Mouse (Mus musculus): ENCODE measurements at regions not wholly inside any gene's neighbourhood (a gene's known extent, or its start where the extent isn't known, plus 50 kb on each side); places are given as distances from the start of the nearest gene placed in this dataset.

GRCm38 (mm10) chr2:50656351-50656750 lies 359.8 kb upstream of the Mmadhc start:
- Histone ChIP-seq H3K4me3 (ENCODE audit: low read length) (no peak overlapping the region), H3K9ac (replicated peaks; ENCODE audit: low read length) (no peak overlapping the region), H3K9me3 (ENCODE audit: low read length) (no peaks in the 10 kb centered on the region), H3K27ac (no peak overlapping the region), H3K4me1 (ENCODE audit: insufficient read depth, low read length) (no peaks in the 10 kb centered on the region), H3K36me3 (ENCODE audit: insufficient read depth, low read length) (no peaks in the 10 kb centered on the region), H3K27me3 (ENCODE audit: insufficient read depth, low read length) (no peaks in the 10 kb centered on the region), H3K4me2 (ENCODE audit: low read depth, low read length) (no peak overlapping the region)
- ATAC-seq (no peak), DNase-seq (ENCODE audit: low spot score) (no peak)
- 72% methylated on average over 6 of the region's 6 CpGs for WGBS
- TF ChIP-seq CTCF (IDR thresholded peaks at IDR 0.05; ENCODE audit: low read depth): no peak

DNA sequence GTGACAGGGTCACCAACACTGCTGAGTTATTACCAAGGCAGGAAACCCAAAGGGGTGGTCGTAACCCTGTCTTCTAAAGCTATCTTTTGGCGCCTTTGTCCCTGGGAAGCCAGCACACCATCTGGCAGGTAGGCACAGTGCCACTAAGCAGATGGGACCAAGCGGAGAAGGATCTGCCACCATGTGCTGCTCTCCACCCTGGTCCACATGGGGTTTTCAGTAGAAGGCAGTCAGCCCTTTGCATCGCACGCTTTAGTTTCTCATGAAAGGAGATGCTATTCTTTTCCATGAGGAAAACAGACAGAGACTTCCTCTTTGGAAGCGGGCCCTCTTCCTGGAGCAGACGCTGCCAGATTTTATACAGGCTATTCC lies 358.3 kb upstream of the Mmadhc start:
- TF ChIP-seq CTCF (IDR thresholded peaks at IDR 0.05; ENCODE audit: low read depth): no peak
- no peak overlapping the region for H3K27ac ChIP-seq
- no peak overlapping the region for H3K4me3 ChIP-seq (ENCODE audit: low read length)
- H3K36me3 ChIP-seq (ENCODE audit: insufficient read depth, low read length): no peaks in the 10 kb centered on the region
- WGBS: 49% methylated on average over 7 of the region's 7 CpGs
- H3K4me2 ChIP-seq (ENCODE audit: low read depth, low read length): peak overlapping the region; percentile 0; the same call in 1 of the 2 replicates
- no peak overlapping the region for H3K9ac ChIP-seq (replicated peaks; ENCODE audit: low read length)
- H3K4me1 ChIP-seq (ENCODE audit: insufficient read depth, low read length): no peaks in the 10 kb centered on the region
- H3K9me3 ChIP-seq (ENCODE audit: low read length): no peaks in the 10 kb centered on the region
- peak; percentile 85 for DNase-seq (ENCODE audit: low spot score)
- H3K27me3 ChIP-seq (ENCODE audit: insufficient read depth, low read length): no peaks in the 10 kb centered on the region
- peak; percentile 93 for ATAC-seq

- Histone ChIP-seq H3K4me3 (ENCODE audit: low read length) (no peak overlapping the region), H3K4me2 (ENCODE audit: low read depth, low read length) (peak overlapping the region; percentile 0; the same call in 1 of the 2 replicates), H3K9ac (replicated peaks; ENCODE audit: low read length) (no peak overlapping the region), H3K9me3 (ENCODE audit: low read length) (no peaks in the 10 kb centered on the region), H3K27ac (no peak overlapping the region), H3K36me3 (ENCODE audit: insufficient read depth, low read length) (no peaks in the 10 kb centered on the region), H3K4me1 (ENCODE audit: insufficient read depth, low read length) (no peaks in the 10 kb centered on the region), H3K27me3 (ENCODE audit: insufficient read depth, low read length) (no peaks in the 10 kb centered on the region)
- ATAC-seq: peak; percentile 66
- TF ChIP-seq CTCF (IDR thresholded peaks at IDR 0.05; ENCODE audit: low read depth): no peak
- peak; percentile 9 for DNase-seq (ENCODE audit: low spot score)
- 49% methylated on average over 8 of the region's 8 CpGs for WGBS
Observed at GRCm38 (mm10) chr2:50654221-50654952, 357.8 kb upstream of the Mmadhc start.

DNA sequence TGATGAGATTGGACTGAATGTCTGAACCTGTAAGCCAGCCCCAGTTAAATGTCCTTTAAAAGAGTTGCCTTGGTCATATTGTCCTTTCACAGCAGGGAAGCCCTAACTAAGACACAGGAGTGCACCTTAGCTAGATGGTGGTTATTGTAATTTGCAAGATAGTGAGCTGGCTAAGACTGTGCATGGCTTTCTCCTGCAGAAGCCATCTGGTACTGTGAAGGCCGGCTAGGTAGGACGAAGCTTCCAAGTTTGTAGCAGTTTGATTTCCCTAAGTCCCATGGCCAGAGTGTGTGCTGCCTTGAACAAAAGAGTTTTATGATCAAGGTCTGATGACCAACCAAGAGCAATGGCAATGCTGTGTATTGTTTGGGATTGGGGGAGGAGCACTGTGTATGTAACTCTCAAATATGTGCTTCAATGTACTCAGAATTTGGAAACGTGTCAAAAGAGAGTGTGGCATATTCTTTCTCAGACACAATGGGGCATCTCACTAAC lies 356.6 kb upstream of the Mmadhc start:
- no peak for TF ChIP-seq CTCF (IDR thresholded peaks at IDR 0.05; ENCODE audit: low read depth)
- no peaks in the 10 kb centered on the region for H3K4me1 ChIP-seq (ENCODE audit: insufficient read depth, low read length)
- H3K9me3 ChIP-seq (ENCODE audit: low read length): no peaks in the 10 kb centered on the region
- no peak overlapping the region for H3K4me2 ChIP-seq (ENCODE audit: low read depth, low read length)
- H3K27ac ChIP-seq: no peak overlapping the region
- 71% methylated on average over 3 of the region's 3 CpGs for WGBS
- ATAC-seq (no peak), DNase-seq (ENCODE audit: low spot score) (no peak)
- no peak overlapping the region for H3K9ac ChIP-seq (replicated peaks; ENCODE audit: low read length)
- no peaks in the 10 kb centered on the region for H3K36me3 ChIP-seq (ENCODE audit: insufficient read depth, low read length)
- H3K4me3 ChIP-seq (ENCODE audit: low read length): no peak overlapping the region
- no peaks in the 10 kb centered on the region for H3K27me3 ChIP-seq (ENCODE audit: insufficient read depth, low read length)

GRCm38 (mm10) chr2:50649656-50650055 lies 353.1 kb upstream of the Mmadhc start:
- DNase-seq (ENCODE audit: low spot score) (no peak), ATAC-seq (no peak)
- H3K4me3 ChIP-seq (ENCODE audit: low read length): no peak overlapping the region
- no peak for TF ChIP-seq CTCF (IDR thresholded peaks at IDR 0.05; ENCODE audit: low read depth)
- H3K4me1 ChIP-seq (ENCODE audit: insufficient read depth, low read length): no peaks in the 10 kb centered on the region
- no peak overlapping the region for H3K27ac ChIP-seq
- H3K4me2 ChIP-seq (ENCODE audit: low read depth, low read length): no peak overlapping the region
- no peaks in the 10 kb centered on the region for H3K27me3 ChIP-seq (ENCODE audit: insufficient read depth, low read length)
- H3K9me3 ChIP-seq (ENCODE audit: low read length): no peaks in the 10 kb centered on the region
- H3K36me3 ChIP-seq (ENCODE audit: insufficient read depth, low read length): no peaks in the 10 kb centered on the region
- H3K9ac ChIP-seq (replicated peaks; ENCODE audit: low read length): no peak overlapping the region
- WGBS: 80% methylated on average over 3 of the region's 3 CpGs

- Histone ChIP-seq H3K9ac (replicated peaks; ENCODE audit: low read length) (no peak overlapping the region), H3K36me3 (ENCODE audit: insufficient read depth, low read length) (no peaks in the 10 kb centered on the region), H3K27me3 (ENCODE audit: insufficient read depth, low read length) (no peaks in the 10 kb centered on the region), H3K4me2 (ENCODE audit: low read depth, low read length) (no peak overlapping the region), H3K9me3 (ENCODE audit: low read length) (no peaks in the 10 kb centered on the region), H3K4me3 (ENCODE audit: low read length) (no peak overlapping the region), H3K4me1 (ENCODE audit: insufficient read depth, low read length) (no peaks in the 10 kb centered on the region), H3K27ac (no peak overlapping the region)
- no peak for DNase-seq (ENCODE audit: low spot score)
- no peak for TF ChIP-seq CTCF (IDR thresholded peaks at IDR 0.05; ENCODE audit: low read depth)
- no peak for ATAC-seq
- WGBS: 65% methylated on average over 5 of the region's 5 CpGs
Observed at GRCm38 (mm10) chr2:50643219-50643618, 346.6 kb upstream of the Mmadhc start.

GRCm38 (mm10) chr2:50642198-50642597 lies 345.6 kb upstream of the Mmadhc start:
- 67% methylated on average over 2 of the region's 2 CpGs for WGBS

More at GRCm38 (mm10) chr2:50642198-50642597, 345.6 kb upstream of the Mmadhc start:
- no peak for TF ChIP-seq CTCF (IDR thresholded peaks at IDR 0.05; ENCODE audit: low read depth)
- no peak overlapping the region for H3K4me3 ChIP-seq (ENCODE audit: low read length)
- H3K4me1 ChIP-seq (ENCODE audit: insufficient read depth, low read length): no peaks in the 10 kb centered on the region
- DNase-seq (ENCODE audit: low spot score) (no peak), ATAC-seq (no peak)
- no peaks in the 10 kb centered on the region for H3K9me3 ChIP-seq (ENCODE audit: low read length)
- H3K36me3 ChIP-seq (ENCODE audit: insufficient read depth, low read length): no peaks in the 10 kb centered on the region
- H3K9ac ChIP-seq (replicated peaks; ENCODE audit: low read length): no peak overlapping the region
- H3K27ac ChIP-seq: no peak overlapping the region
- no peak overlapping the region for H3K4me2 ChIP-seq (ENCODE audit: low read depth, low read length)
- no peaks in the 10 kb centered on the region for H3K27me3 ChIP-seq (ENCODE audit: insufficient read depth, low read length)
